Mouse (Mus musculus) hindlimb bud, embryonic 11.5 days (tissue): ENCODE measurements around the gene Mindy4.

Experiments
- DNase-seq: peaks from one replicate; pipeline ENCODE4 v3.0.0-alpha.2; 2012; ENCODE audit warnings: low read depth, low spot score; ENCODE audit errors: extremely low spot score

Mindy4 gene

DNA sequence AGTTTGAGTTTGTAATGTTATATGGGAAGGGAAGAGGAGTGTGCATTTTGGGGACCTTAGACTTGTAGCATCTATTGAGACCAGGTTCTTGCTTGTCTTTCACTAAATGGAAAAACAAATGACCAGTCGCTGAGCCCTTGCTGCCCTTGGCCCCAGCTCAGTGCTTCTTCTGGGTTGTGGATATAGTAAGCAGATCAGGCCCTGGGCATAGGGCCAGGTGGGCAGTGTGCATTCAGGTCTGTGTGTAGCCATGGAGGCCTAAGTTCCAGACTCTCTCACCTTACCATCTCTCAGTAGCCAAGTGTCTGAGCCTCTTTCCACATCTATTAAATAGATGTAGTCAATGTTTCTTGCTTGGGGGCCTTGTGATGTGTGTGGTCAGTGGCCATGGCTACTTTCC lies 92.1 kb downstream of the Mindy4 start:
- no peak for DNase-seq

DNA sequence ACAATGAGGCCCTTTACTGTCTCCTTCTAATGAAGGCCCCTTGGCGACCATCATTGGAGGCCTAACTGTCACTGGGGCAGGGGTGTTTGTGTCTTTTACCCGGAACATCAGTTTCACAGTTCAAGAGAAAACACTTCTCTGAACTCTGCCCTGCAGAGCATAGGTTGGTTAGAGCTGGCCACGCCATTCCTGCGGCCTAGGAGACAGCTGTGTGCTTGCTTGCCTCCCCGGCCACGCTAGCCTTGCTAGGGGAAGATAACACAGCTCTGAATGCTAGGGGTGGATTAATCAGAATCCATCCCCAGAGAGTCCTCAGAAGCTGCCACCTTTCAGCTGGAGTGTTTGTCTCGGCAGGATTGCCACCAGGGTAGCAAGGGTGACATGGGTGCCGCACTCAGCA lies 96.3 kb downstream of the Mindy4 start:
- DNase-seq, result no peak

DNA sequence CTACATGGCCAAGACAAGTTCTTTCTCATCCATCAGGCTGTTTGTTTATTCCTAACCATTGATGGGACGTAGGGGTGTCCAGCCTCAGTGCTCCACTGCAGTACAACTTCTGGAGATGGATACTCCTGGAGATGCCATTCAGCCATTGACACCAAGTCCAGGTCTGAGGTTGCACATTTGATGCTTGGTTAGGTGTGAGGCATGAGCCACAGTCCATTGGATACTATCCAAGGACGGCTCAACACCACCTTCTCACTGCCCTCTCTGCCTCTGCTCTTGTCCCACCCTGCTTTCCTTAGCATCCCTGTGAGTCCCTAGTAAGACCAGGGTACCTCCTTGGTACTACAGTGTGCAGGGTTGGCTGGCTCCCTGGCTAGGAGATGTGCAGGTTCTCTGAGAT lies 96.7 kb downstream of the Mindy4 start:
- DNase-seq, result no peak

DNA sequence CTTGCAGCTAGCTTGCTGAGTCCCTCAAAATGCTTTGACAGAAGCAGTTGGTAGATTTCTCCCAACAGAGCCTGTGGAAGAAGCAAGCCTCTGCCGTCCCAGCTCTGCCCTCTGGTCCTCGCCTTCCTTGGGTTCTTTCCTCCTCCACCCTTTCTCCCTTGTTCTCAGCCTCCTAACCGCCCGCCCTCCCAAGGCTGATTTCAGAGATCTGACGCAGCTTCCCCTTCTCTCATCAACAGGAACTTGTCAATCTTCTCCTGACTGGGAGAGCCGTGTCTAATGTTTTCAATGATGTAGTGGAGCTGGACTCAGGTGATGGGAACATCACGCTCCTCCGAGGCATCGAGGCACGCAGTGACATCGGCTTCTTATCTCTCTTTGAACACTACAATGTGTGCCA lies 97.5 kb downstream of the Mindy4 start:
- no peak for DNase-seq

DNA sequence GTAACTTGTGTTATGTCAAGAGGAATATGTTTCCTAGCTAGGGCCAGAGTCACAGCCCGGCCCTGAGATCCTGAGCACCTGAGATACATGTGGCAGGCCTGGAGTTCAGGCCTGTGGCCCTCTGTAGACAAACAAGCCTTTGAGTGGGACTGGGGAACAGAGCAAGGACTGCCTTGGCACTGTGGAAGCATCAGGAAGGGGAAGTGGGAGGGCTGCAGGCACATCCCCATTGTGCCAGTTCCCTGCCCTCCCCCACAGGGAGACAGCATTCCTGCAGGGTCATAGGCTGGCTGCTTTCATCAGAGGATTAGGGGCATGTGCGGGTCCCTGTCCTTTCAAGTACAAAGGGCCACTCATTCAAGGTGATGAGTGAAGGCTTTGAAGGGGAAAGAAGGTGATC lies 107.0 kb downstream of the Mindy4 start:
- DNase-seq, result no peak

DNA sequence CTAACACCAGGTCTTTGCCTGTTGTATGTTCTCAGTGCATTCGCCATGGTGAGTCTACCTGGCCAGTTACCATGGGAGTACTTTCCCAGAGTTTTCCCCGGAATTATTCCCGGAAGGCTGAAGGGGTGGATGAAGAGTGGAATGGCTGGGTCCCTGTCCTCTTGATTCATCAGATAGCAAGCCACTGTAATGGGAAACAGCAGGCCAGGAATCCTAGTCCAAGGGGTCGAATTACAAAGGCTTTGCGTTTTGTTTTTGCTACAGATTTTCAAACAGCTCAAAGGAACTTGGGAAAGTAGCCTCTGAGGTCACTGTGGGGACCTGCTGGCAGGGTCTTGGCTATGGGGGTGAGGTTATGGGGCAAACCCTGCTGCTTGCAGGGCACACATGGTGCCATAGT lies 108.8 kb downstream of the Mindy4 start:
- no peak for DNase-seq

DNA sequence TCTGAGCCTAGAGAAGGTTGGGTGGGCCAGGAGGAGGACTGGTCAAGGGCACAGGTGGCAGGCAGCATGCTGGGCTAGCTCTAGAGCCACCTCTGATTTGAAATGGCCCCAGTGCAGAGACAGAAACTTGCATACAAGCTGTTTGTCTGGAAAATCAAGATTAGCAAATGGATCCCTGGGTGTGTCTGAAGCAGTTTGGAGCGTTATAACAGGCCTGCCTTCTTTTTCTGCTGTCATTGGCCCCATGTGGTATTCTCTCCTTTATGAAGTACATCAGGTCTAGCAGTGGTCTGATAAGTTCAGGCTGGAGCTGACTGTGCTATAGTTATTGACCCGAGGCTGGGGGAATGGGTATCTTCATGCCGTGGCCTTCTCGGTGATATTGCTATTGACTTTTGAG lies 110.7 kb downstream of the Mindy4 start:
- no peak for DNase-seq

DNA sequence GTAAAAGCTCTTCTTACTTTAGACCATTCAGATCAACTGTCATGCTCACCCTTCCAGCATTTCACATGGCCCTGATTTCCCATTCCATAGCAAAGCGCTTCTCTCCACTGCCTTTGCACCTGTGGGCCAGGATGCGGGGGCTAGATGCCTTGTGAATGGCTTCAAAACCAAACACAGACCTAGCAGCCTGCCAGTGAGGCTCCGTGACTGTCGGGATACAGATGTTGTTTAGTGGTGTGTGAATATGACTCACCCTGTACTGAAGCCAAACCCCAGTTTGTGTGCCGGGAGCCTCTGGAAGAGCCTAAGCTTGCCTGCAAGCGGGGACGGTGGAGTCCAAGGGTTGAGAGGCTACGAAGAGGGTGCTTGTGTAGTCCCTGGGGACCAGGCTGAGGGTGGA lies 111.4 kb downstream of the Mindy4 start:
- DNase-seq, result no peak

DNA sequence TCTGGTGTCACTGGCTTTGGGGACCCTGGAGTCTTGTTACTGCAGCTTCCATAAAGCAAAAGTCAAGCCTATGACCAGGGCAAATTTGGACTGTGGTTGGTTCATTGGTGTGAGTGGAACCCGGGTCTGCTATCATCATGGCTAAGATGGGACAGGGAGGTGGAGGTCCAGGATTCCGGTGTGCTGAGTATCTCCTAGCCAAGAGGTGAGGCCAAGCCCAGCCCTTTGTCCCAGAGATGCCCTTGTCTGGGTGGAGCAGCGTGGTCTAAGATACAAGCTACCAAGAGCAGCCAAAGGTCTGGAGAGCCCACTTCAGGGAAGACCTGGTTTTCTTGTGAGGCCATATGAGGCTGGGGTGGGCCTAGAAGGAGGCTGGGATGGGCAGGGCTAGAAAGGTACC lies 115.4 kb downstream of the Mindy4 start:
- no peak for DNase-seq

DNA sequence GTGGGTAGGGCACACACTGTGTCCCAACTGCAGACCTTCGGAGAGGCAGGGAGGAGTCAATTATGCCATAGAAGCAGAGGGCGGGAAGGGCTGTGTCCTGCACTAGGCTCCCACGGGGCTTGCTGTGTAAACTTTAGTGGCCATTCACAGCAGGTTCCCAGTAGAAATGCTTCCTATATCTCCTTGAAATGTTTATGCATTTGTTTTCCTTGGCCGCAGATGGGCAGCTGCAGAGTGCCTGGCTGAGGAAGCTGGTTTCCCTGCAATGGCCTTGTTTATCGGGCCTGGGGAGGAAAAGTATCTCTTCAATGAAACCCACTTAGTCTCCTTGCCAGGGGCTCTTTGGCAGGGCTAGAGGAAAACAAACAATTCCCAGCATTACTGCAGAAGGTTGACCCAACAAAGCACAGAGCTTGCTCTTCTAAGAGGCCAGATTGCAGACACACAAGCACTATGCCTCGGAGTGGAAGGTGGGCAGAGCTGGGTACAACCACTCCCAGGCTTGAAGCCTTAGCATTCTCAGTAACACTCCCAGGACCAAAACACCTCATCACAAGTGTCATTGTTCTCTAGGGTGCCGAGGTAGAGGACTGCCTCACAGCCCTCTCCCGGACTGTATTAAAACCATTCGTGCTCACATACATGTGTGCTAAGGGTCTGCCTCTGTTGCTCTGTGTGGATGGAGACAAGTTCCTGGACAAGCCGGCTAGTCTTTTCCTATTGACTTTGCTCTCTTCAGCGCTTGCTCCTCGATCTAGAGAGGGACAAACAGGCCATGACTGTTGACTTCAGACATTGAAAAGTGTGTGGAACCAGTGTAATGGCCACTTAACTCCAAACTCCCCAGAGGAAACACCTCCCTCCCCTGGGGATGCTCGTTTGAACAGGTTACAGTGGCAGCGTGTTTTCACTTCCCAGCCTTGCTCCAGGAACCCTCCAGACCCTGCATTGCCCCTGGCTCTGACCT lies 116.7 kb downstream of the Mindy4 start:
- DNase-seq, result no peak

DNA sequence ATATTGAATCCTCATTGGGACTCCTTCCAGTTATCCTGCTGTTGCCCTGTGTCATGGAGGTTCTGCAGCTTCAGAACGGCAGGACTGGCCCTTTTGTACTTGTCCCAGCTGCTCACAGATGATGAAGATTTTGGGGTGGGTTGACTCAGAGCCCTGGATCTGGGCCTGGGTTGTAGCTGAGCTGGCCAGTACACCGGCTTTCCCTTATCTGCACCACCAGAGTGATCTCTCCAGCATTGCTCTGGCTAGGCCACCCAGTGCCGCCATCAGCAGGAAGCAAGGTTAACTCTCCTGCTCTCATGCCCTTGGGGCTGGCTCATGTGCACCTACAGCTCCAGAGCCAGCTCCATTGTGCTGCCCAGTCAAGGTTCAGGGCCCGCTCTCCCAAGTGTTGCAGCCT lies 117.7 kb downstream of the Mindy4 start:
- DNase-seq, result no peak

DNA sequence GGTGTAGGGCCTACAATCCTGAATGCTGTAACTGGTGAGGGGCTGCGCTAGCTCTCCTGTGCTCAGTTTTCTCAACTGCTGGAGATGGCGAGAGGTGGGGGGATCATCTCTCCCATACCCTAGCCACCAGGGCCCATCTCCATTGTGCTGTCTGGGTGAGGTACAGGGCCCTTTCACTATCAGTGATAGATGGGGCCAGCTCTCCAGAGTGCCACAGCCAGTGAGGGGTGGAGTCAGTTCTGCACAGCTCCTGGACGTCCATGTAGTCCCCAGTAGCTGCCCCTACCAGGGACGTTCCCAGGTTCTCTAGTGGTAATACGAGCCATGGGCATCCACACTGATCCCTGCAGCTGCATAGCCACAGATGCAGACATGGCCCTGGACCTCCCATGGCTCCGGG lies 118.3 kb downstream of the Mindy4 start:
- no peak for DNase-seq

DNA sequence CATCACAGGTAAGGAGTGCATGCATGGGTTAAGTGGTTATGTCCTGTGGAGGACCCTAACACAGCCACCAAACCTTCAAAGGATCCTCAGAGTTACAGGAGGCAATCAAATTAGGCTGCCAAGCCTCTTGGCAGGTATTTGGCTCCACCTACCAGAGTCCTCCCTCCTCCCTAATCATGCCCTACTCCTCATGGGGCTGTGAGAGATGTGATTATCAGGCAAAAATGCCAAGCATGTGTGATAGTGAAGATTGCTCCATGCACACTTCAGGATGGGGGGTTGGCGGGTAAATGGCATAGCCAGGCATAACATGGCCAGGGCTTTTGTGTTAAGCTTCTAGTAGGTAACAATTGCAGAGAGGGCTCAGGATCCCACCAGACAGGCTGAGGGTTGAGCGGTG lies 119.8 kb downstream of the Mindy4 start:
- DNase-seq, result no peak

DNA sequence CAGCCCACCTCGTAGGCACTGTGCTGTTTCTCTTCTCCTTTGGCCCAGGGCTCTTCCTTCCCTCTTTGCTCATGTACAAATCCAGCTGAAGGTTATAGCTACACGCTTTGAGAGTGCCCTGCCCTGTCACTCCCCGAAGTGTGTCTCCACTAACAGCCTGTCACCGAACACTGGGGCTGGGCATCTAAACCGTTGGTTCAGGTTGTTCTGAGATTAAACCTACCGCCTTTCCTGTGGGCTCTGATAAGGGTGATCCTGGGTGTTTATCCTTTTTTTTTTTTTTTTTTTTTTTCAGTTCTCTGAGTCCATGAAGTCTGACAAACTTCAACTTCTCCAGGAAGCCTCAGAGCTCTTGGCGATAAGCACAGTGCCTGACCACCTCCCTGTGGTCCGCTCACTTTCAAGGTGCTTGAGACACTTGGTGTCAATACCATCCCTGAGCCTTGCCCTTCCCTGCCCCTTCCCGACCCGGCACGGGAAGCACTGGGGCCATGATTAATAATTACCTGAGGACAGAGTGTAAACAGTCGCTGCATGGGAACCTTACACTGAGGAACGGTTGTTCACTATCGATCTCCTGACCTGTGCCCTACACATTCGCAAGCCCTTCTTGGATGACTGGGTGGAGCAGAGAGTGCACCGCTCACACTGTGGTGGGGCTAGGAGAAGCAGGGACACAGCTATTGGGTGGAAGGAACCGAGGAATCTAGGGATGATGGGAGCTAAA lies 120.9 kb downstream of the Mindy4 start:
- no peak for DNase-seq

DNA sequence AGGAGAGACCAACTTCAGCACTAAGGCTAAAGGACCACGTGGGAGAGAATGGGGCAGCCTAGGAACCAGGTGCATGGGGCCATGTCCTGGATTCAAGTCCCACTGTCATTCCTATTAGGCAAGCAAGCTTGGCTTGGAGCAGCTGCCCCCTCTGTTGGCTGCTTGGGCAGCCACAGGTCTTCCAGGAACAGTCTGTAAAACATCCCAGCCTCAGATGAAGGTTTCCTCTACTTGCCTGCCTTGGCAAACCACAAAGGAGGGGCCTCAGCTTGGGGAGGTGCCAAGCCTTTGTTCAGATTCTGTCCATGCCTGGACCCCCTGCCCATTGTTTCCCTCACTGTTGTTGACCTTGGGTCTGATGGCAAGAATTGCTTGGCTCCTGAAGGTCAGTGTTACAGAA lies 121.6 kb downstream of the Mindy4 start:
- no peak for DNase-seq

DNA sequence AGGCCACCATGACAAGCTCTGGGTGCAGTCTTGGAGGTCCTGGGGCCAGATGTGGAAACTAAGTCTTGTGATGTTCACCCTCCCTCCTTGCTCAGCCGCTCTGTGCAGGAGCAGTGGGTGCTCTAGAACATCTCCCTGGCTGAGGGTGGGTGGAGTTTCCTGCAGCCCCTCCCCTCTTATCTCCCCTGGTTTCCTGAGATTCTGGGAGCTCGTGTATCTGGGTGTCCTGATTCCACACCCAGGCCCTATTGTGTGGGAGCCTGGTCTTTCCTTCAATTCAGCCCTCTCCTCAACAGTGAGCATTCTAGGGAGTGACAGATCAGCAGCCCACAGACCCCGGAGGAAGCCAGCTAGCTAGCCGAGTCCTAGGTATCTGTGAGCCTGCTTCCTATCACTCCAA lies 123.1 kb downstream of the Mindy4 start:
- DNase-seq, result no peak

DNA sequence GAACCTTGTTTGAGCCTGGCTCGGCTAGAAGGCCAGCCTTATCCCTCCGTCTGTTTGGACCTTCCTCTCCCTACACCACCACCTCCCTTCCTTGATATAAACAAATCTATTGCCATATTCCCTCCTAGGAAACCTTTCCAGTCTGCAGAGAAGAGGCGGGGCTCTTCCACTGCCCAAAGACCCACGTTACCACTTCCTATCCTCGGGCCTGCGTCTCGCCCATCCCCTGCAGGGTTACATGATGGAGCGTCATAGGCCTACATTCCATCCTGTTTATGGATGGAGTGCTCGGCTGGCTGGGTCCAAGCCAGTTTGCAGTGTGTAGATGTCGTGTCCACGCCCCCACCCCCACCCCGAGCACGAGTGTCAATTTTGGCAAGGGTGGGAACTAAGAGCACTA lies 124.1 kb downstream of the Mindy4 start:
- no peak for DNase-seq

DNA sequence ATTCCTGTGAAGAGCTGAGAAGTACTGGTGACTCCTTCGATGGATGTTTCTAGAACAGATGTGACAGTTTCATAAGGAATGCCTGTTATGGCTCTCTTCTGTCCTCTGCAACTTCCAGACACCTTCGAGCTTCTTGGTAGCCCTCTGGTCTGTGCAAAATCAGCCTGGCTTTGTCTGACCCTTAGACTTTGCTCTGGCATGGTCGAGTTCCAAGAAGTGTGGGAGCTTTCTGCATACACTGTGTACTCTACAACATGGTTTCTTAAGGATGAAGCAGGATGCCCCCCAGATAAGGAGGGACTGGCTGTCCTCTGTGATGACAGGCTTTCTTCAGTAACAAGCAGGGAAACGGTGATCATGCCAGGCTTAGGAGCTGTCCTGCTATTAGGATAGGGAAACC lies 125.0 kb downstream of the Mindy4 start:
- no peak for DNase-seq

DNA sequence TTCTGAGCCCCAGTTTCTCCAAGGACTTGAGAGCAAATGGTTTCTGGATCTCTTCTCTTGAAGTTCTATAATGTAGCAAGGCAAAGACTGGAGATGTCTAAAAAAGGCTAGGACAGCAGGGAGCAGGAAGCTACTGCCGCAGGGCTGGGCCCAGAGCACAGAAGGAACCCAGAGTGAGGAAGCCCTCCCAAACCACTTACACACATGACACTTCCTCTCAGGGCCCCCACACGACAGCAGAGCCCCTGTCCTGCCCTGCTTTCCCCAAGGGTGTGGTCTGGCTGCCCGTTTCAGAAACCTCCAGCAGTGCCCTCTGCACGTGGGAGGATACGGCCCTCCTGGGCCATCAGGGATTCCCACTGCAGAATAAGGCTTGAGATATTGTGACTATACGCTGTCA lies 128.1 kb downstream of the Mindy4 start:
- no peak for DNase-seq

DNA sequence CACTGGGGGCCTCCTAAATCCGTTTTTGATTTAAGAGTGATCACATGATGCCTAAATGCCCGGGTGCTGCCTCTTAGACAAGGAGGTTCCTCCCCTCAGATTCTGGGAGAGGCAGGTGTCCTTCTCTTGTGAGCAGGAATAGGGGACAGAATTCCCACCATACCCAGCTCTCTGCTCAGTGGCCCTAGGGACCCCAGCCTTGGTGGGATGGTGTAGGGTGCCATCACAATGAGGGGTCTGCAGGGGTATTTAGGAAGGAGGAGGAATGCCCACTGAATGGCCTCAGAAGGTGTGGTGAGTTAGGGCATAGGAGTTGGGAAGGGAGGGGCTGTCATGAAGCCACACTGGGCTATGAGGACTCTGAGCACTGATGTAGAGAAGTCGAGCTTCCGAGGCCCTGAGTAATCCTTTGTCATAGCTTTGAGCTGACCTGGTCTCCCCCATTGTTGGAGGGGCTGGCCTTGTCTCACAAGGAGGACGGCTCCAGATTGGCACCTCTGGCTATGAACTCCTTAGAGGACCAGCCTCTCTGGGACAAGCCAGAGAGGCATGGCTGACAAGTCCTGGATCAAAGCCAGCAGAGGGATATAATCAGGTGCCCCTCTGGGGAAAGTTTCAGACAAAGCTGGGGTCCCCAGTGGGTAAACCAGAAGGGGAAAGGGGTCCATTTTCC lies 129.1 kb downstream of the Mindy4 start:
- DNase-seq, result no peak

DNA sequence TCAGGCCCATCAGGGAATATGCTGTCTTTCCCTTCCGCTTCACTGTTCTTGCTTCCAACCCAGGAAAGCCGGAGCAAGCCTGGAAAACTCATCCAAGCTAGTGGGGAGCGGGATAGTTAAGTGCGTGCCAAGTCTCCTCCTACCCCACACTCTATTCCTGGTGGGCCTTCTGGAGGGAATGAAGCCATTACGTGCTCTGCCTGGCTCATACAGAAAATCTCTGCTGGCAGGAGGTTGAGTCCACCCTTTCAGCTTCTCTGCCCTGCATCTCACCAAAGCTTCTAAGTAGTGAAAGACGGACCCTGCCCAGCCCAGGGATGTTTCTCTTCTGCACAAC lies 129.6 kb downstream of the Mindy4 start:
- no peak for DNase-seq

DNA sequence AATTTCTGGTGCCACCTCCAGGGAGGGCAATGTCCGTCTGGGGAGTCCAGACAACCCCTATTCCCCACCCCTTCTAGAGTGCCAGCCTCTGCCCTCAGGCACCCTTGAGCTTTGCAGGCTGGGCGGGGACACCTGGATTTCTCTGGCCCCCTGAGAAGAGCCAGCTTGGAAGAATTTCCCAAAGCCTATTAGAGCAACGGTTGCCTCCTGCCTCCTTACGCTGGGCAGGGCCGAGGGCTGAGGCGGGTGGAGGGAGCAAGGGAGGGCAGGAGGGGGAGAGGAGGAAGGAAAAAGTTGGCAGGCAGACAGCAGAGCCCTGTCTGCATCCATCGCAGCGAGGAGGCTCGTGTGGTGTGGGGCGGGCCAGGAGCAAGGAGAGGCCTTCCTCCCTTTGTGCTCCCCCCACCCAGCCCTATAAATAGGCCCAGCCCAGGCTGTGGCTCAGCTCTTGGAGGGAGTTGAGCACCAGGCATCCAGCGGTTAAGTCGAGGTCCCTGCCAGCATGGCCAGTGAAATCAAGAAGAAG lies 132.9 kb downstream of the Mindy4 start, which contains the start of gene Aqp1:
TSS of gene Aqp1 (plus strand) at position 444 of the 526 bp plus-strand sequence.
- DNase-seq, result no peak
